Mouse (Mus musculus) limb, embryonic 13.5 days (tissue): ENCODE results near the gene Palld. TPM values are rescaled to one million over a fixed set of nuclear protein-coding genes. Genes with fewer than 3 reads are reported as not detected.
A peak's percentile ranks its signal among the peaks of the same experiment; 100 is the strongest.

Source experiments
- ATAC-seq: fragments of 200-750 bp; cut with Nextera tagmentation; 2 replicates; pipeline ENCODE4 v1.8.0; 2017; ENCODE audit warnings: low read depth, moderate number of reproducible peaks, moderate TSS enrichment; ENCODE audit not compliant: low FRiP score
- H3K27ac ChIP-seq: fragments of 300-500 bp; sonication (generic); 2 replicates; pipeline ENCODE4 v1.5.1; 2015; ENCODE audit warnings: inconsistent platforms, mild to moderate bottlenecking, moderate library complexity
- H3K27me3 ChIP-seq: fragments of 300-500 bp; sonication (generic); 2 replicates; pipeline ENCODE4 v1.6.1; 2015; ENCODE audit warnings: mild to moderate bottlenecking, inconsistent platforms
- H3K36me3 ChIP-seq: fragments of 300-500 bp; sonication (generic); 2 replicates; pipeline ENCODE4 v1.6.1; 2015; ENCODE audit warnings: inconsistent platforms, mild to moderate bottlenecking, moderate library complexity
- H3K4me1 ChIP-seq: fragments of 300-500 bp; sonication (generic); 2 replicates; pipeline ENCODE4 v1.6.1; 2015; ENCODE audit warnings: inconsistent platforms
- H3K4me2 ChIP-seq: fragments of 300-500 bp; sonication (generic); replicated peaks from 2 replicates; pipeline ENCODE4 v1.6.1; 2015; ENCODE audit warnings: inconsistent platforms, mild to moderate bottlenecking, moderate library complexity
- H3K4me3 ChIP-seq: fragments of 300-500 bp; sonication (generic); 2 replicates; pipeline ENCODE4 v1.5.1; 2015; ENCODE audit warnings: moderate library complexity, mild to moderate bottlenecking, inconsistent platforms
- H3K9ac ChIP-seq: fragments of 300-500 bp; sonication (generic); 2 replicates; pipeline ENCODE4 v1.6.1; 2015; ENCODE audit warnings: mild to moderate bottlenecking, inconsistent platforms
- H3K9me3 ChIP-seq: fragments of 300-500 bp; sonication (generic); 2 replicates; pipeline ENCODE4 v1.6.1; 2016; ENCODE audit warnings: inconsistent platforms
- WGBS: fragments of 180-500 bp; shearing (Covaris S2); methylation state at CpG from one replicate; pipeline ENCODE4 v1.1.7; 2015; 5-methylcytosine and 5-hydroxymethylcytosine counted together
- polyA plus RNA-seq: library from polyadenylated mRNA; unstranded; fragments of >200 nt; fragmentation: Nextera tagmentation; extraction: Ambion mirVana; gene quantifications from 2 replicates; pipeline ENCODE4 v1.2.1, GENCODE M21; 2015

Palld gene
- polyA plus RNA-seq, 1 experiment from 2014 or later: 116 TPM

DNA sequence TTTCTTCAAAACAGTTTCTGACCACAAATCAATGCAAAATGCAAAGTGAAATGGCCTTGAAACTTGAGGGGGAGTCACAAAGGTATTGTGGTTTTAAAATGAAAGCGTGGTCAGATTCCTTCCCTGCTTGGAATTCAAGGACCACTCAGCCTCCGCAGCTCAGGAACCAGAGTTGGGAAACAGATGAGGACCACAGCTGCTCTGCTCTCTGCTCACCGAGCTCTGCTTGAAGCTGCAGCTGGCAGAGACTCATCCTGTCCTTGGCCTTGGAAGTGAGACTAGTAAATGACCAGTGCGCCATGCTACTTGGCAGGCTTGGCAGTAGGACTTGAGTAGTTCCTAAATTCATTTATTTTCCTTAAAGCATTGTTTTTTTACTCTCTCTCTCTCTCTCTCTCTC is 239.7 kb downstream of the Palld start:
- no peak overlapping the region for H3K27ac ChIP-seq
- no peak overlapping the region for H3K9ac ChIP-seq
- H3K27me3 ChIP-seq: no peaks in the 10 kb centered on the region
- no peak overlapping the region for H3K4me3 ChIP-seq
- WGBS: 68% methylated on average over 4 of the region's 4 CpGs
- peaks cover 24% of the 10 kb centered on the region for H3K36me3 ChIP-seq
- ATAC-seq: no peak
- H3K4me1 ChIP-seq: peaks cover 15% of the 10 kb centered on the region; the same call in 1 of the 2 replicates
- H3K9me3 ChIP-seq: 0 out of 2 replicates have a peak, but pooled peaks cover 4% of the 10 kb centered on the region
- no peak overlapping the region for H3K4me2 ChIP-seq

DNA sequence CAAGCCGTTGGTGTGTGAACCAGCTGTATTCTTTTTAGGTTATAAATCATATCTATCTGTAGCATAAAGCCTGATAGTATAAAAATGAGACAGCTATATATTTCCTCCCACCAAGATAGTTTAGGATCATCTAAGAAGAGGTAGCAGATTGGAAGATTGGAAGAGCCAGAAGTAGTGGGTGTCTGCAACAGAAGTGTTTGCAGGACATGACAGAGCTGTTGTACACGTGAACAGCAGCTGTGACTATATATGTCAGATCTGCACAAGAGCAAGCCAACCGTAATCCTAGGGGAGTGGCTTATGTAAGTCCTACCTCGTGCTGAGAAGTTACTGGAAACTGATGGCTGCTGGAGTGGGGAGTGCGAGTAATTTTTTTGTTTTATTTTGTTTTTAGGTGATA is 240.9 kb downstream of the Palld start:
- Histone ChIP-seq H3K4me3 (no peak overlapping the region), H3K27me3 (no peaks in the 10 kb centered on the region), H3K4me2 (no peak overlapping the region), H3K27ac (no peak overlapping the region), H3K9ac (no peak overlapping the region), H3K9me3 (0 out of 2 replicates have a peak, but pooled peaks cover 4% of the 10 kb centered on the region), H3K36me3 (peaks cover 19% of the 10 kb centered on the region), H3K4me1 (peaks cover 15% of the 10 kb centered on the region; the same call in 1 of the 2 replicates)
- 88% methylated on average over 5 of the region's 5 CpGs for WGBS
- no peak for ATAC-seq

DNA sequence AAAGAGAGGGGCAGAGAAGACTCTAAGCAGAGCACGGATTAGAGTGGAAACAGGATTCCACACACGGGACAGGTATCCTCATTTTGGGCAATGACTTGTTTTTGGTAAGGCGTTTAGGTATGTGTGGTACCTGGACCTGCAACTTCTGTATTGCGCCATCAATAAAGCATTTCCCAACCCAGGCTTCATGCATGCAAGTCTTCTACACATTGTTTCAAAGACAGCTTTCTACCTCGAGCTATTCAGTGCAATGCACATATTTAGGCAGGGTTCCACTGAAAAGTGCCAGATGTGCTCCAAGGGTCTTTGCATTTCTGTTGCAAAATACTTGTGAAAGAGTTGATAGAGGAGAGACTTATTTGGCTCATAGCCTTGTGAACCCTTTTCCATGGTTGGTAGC is 241.5 kb downstream of the Palld start:
- peaks cover 13% of the 10 kb centered on the region; the same call in 1 of the 2 replicates for H3K4me1 ChIP-seq
- WGBS: 90% methylated on average over 5 of the region's 5 CpGs
- H3K4me2 ChIP-seq: no peak overlapping the region
- no peaks in the 10 kb centered on the region for H3K27me3 ChIP-seq
- ATAC-seq: no peak
- no peak overlapping the region for H3K27ac ChIP-seq
- H3K9ac ChIP-seq: no peak overlapping the region
- H3K36me3 ChIP-seq: peaks cover 18% of the 10 kb centered on the region
- H3K9me3 ChIP-seq: 0 out of 2 replicates have a peak, but pooled peaks cover 4% of the 10 kb centered on the region
- H3K4me3 ChIP-seq: no peak overlapping the region

DNA sequence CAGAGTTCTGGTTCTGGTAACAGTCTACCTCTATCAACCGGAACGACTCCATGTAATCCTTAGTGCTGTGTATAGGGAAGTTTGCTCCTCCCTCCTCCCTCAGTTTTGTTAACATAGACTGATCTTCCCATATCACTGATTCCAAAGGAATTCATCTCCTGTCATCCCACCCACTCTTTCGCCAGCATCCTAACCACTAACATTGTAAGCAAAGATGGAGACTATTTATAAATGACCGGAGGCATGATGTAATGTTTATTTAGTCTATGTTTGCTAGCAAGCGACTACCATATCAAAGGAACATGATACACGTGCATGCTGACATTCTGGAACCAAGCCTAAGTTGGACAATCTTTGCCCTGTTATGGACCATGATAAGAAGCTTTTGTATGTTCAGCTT is 250.5 kb downstream of the Palld start:
- ATAC-seq: no peak
- WGBS: 87% methylated on average over 6 of the region's 6 CpGs
- Histone ChIP-seq H3K4me3 (no peak overlapping the region), H3K9me3 (no peaks in the 10 kb centered on the region), H3K9ac (no peak overlapping the region), H3K27me3 (no peaks in the 10 kb centered on the region), H3K4me2 (no peak overlapping the region), H3K27ac (no peak overlapping the region), H3K4me1 (peaks cover 15% of the 10 kb centered on the region), H3K36me3 (no peaks in the 10 kb centered on the region)

DNA sequence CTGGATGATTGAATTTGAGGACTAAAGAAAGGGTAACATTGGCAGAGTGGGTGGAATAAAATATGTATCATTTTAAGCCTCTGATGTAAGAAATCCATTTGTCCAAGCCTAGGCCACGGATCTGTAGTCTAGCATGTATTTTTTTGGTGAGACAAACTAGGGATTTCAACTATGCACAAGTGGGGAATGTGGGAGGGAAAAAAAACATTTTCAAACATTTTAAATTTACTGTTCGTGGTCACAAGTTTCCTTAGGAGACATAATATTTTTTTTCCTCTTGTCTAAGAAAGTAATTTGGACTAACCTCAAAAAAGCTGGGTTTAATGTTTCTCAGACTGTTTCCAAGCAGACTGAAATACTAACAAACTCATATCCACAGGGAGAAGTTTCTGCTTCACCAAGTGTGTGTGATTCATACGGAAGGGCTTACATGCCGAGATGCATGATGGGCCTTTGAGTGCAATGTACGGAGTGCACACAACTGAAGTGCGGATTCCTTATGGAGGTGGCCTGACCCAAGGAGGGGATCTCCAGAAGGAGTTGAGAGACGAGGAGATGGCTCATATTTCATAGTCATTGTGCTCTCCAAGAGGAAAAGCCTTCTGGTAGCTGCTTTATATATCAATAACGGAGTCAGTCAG is 256.2 kb downstream of the Palld start:
- H3K9ac ChIP-seq: no peak overlapping the region
- peak; percentile 59; the same call in 1 of the 2 replicates for ATAC-seq
- H3K4me3 ChIP-seq: no peak overlapping the region
- no peak overlapping the region for H3K27ac ChIP-seq
- 57% methylated on average over 8 of the region's 8 CpGs for WGBS
- peaks cover 20% of the 10 kb centered on the region for H3K4me1 ChIP-seq
- no peaks in the 10 kb centered on the region for H3K9me3 ChIP-seq
- H3K4me2 ChIP-seq: no peak overlapping the region
- H3K36me3 ChIP-seq: no peaks in the 10 kb centered on the region
- H3K27me3 ChIP-seq: no peaks in the 10 kb centered on the region

DNA sequence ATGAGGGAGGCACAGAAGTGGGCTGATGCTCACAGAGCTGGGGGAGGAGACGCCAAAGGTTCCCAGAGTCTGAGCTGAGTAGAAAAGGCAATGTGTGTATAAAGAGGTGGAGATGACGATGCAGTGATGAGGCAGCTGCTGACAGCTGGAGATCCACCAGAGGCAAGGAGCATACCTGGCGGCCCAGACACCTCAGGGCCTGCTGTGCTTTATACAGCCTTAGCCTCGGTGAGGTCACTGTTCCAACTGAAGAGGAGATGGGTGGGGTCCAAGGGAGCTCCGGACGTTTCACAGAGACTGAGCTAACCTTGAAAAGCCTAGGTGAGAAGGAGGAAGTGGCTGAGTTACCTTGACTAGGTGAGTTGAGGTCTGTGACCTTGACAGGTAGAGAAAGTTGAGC is 256.8 kb downstream of the Palld start:
- Histone ChIP-seq H3K4me1 (peaks cover 20% of the 10 kb centered on the region), H3K9ac (no peak overlapping the region), H3K36me3 (no peaks in the 10 kb centered on the region), H3K4me2 (no peak overlapping the region), H3K4me3 (no peak overlapping the region), H3K9me3 (no peaks in the 10 kb centered on the region), H3K27me3 (no peaks in the 10 kb centered on the region), H3K27ac (0 out of 2 replicates have a peak overlapping the region, but pooled peaks have one; percentile 16)
- ATAC-seq: no peak
- WGBS: 77% methylated on average over 6 of the region's 6 CpGs

DNA sequence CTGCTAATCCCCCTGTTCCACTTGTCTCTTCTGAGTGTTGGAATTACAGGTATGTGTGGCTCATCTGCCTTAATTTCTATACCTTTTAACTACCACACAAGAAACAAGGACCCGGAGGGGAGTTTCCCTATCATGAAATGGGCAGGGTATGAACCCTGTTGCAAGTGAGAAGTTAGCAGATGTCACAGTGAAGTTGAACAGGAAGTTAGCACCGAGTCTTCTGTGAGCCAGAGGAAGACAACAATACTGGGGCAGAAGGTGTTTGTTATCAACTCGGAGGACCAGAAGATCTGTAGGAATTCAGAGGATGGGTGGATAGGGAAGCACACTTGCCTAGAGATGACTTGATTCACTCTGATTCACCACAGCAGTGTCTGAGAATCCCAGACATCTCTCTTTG is 259.3 kb downstream of the Palld start:
- WGBS: 77% methylated on average over 3 of the region's 3 CpGs

DNA sequence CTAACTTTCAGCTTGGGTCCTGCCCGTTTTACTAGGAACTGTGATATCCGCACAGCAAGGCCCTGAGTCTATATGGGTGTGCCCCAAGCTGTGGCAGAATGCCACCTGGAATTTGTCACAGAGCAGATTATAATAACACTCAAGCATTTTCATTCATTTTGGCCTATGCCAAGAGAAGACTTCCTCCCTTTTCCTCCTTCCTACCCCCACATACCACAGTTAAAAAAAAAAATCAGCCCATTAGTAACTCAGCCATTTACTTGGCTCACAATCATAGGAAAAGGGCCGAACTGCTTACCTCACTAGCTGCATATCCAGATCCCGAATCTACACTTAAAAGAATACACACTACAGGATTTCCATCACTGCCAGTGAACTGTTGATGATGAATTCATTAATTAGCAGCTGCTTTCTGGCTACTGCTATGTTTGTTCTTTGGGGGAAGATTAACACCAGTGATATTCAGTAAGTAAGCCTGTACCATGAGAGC is 260.1 kb downstream of the Palld start:
- H3K27ac ChIP-seq: no peak overlapping the region
- H3K27me3 ChIP-seq: no peaks in the 10 kb centered on the region
- no peak overlapping the region for H3K4me2 ChIP-seq
- H3K9me3 ChIP-seq: no peaks in the 10 kb centered on the region
- ATAC-seq: no peak
- H3K4me1 ChIP-seq: peaks cover 24% of the 10 kb centered on the region; the same call in 1 of the 2 replicates
- WGBS: 78% methylated on average over 4 of the region's 4 CpGs
- H3K4me3 ChIP-seq: no peak overlapping the region
- 0 out of 2 replicates have a peak, but pooled peaks cover 2% of the 10 kb centered on the region for H3K36me3 ChIP-seq
- no peak overlapping the region for H3K9ac ChIP-seq

More for the DNA sequence above, 259.3 kb downstream of the Palld start:
- Histone ChIP-seq H3K9me3 (no peaks in the 10 kb centered on the region), H3K27ac (no peak overlapping the region), H3K4me2 (no peak overlapping the region), H3K36me3 (no peaks in the 10 kb centered on the region), H3K4me1 (peaks cover 28% of the 10 kb centered on the region), H3K4me3 (no peak overlapping the region), H3K27me3 (no peaks in the 10 kb centered on the region), H3K9ac (no peak overlapping the region)
- ATAC-seq: no peak

DNA sequence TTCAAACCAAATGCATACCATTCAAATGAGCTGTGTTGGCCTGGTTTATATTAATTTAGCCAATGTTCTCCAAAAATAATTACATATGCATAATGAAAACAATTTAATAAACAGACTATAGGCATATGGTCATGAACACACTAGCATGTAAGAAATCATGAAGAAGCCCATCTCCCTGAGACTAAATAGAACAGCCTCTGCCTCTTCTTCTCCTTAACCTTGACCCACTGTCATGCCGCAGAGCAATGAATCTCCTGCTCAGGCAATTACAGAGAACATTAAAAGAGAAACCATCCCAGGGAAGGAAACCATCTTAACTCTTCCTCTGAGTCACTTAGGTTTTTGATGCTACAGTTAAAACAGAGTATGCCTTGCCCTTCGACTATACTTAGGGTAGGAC is 262.9 kb downstream of the Palld start:
- H3K4me3 ChIP-seq: no peak overlapping the region
- no peak overlapping the region for H3K27ac ChIP-seq
- no peak for ATAC-seq
- WGBS: 86% methylated on average over 2 of the region's 2 CpGs
- H3K4me1 ChIP-seq: peaks cover 15% of the 10 kb centered on the region; the same call in 1 of the 2 replicates
- H3K9me3 ChIP-seq: no peaks in the 10 kb centered on the region
- no peaks in the 10 kb centered on the region for H3K27me3 ChIP-seq
- H3K4me2 ChIP-seq: no peak overlapping the region
- 0 out of 2 replicates have a peak, but pooled peaks cover 4% of the 10 kb centered on the region for H3K36me3 ChIP-seq
- H3K9ac ChIP-seq: no peak overlapping the region

DNA sequence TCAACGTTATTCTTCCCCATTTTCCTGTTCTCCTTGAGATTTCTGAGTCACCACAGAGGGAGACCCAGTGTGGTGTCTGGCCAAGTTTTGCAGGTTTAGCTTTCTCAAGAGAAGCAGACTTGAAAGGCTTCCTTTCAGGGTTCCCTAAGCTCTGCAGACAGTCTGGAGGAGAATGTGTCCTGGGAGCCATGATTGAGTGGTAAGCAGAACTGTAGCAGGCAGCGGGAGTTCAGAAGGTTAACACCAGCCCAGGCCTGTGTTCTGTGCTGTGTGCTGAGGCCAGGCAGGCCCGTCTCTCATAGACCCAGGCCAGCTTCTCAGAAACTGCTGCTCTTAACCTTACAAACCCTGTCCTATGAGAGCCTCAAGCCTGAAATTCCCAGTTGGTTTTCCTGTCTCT is 263.5 kb downstream of the Palld start:
- Histone ChIP-seq H3K4me1 (peaks cover 15% of the 10 kb centered on the region; the same call in 1 of the 2 replicates), H3K4me2 (no peak overlapping the region), H3K9me3 (no peaks in the 10 kb centered on the region), H3K36me3 (0 out of 2 replicates have a peak, but pooled peaks cover 4% of the 10 kb centered on the region), H3K27ac (peak overlapping the region; percentile 69; the same call in 1 of the 2 replicates), H3K27me3 (no peaks in the 10 kb centered on the region), H3K4me3 (no peak overlapping the region), H3K9ac (no peak overlapping the region)
- 31% methylated on average over 3 of the region's 3 CpGs for WGBS
- peak; percentile 73 for ATAC-seq

DNA sequence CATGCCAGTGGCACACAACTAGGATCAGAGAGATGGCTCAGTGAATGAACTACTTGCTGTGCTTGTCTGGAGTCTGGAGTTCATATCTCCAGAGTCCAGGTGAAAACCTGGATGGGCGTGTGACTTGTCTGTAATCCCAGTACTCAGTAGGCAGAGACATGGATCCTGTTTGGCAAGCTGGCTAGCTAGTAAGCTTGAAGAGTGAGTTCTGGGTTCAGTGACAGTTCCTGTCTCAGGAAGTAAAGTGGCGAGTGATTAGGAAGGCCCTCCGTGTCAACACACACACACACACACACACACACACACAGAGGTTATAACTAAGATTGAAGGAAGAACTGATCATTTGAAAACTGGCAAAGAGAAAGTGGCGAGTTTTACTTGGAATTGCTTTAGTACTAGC is 264.8 kb downstream of the Palld start:
- Histone ChIP-seq H3K4me1 (peaks cover 15% of the 10 kb centered on the region; the same call in 1 of the 2 replicates), H3K36me3 (0 out of 2 replicates have a peak, but pooled peaks cover 4% of the 10 kb centered on the region), H3K9ac (no peak overlapping the region), H3K27me3 (no peaks in the 10 kb centered on the region), H3K4me2 (no peak overlapping the region), H3K9me3 (no peaks in the 10 kb centered on the region), H3K27ac (no peak overlapping the region), H3K4me3 (no peak overlapping the region)
- no peak for ATAC-seq
- 82% methylated on average over 4 of the region's 4 CpGs for WGBS

DNA sequence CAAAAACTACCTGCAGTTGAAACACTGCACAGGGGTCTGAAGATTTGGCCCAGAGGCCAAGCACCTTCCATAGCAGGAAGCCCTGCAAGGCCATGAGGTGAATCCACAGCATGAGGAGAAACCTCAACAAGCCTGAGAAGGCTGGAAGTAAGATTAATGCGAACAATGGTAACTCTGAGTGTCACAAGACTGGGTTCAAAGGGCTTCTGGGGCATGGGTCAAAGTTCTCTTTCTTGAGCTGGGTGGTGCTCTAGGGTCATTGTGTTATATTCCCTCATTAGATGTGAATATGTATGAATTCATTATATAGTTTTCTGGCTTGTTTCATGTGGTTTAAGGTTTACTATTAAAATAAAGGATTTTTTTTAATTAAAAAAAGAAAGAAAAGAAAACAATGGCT is 267.7 kb downstream of the Palld start:
- peaks cover 14% of the 10 kb centered on the region for H3K4me1 ChIP-seq
- H3K4me3 ChIP-seq: no peak overlapping the region
- no peak for ATAC-seq
- H3K36me3 ChIP-seq: 0 out of 2 replicates have a peak, but pooled peaks cover 4% of the 10 kb centered on the region
- WGBS: 94% methylated on average over 1 of the region's 1 CpGs
- no peak overlapping the region for H3K27ac ChIP-seq
- no peak overlapping the region for H3K9ac ChIP-seq
- no peaks in the 10 kb centered on the region for H3K27me3 ChIP-seq
- H3K4me2 ChIP-seq: no peak overlapping the region
- no peaks in the 10 kb centered on the region for H3K9me3 ChIP-seq
